Mouse (Mus musculus) testis, adult 2 months (tissue): ENCODE results near the gene Kpna4.

Experiments
- CTCF ChIP-seq: fragments of 200-500 bp; IDR thresholded peaks from 2 replicates; pipeline ENCODE4 v1.5.1; 2012; ENCODE audit warnings: low read depth, mild to moderate bottlenecking, inconsistent platforms, low read length, moderate library complexity; ENCODE audit not compliant: control insufficient read depth, insufficient read depth, insufficient replicate concordance
- POLR2A ChIP-seq: fragments of 200-500 bp; IDR thresholded peaks from 2 replicates; pipeline ENCODE4 v1.6.1; 2012; ENCODE audit warnings: low read depth, mild to moderate bottlenecking, inconsistent platforms, low read length, moderate library complexity; ENCODE audit not compliant: control insufficient read depth

DNA sequence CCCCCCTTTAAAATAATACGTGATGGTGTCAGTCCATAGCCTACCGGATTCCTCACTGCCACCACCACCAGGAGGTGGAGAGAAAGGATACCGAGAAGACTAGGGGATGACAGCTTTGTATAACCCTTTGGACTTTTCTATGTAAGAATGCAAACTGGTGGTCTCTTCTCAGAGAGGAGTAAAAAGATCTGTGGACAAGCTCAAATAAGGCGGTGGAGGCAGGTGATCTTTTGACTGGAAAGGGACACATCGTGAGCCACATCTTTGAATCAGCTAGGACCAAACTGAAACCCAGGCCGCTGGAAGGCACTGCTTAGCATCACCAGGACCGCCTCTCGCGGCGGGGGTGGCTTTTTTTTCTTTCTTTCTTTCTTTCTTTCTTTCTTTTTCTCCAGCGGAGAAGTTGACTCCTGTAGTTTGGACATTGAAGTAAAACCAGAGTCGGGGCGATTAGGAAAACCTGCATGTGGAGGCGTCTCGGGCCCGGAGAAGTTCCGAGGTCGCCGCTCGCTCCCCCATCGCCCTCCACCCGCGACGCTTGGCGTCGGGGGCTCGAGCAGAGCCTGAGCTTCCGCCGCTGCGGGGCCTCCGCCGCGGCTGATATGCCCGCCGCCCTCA is 913 bp downstream of the Kpna4 start:
- no peak for TF ChIP-seq CTCF
- TF ChIP-seq POLR2A: 0 out of 2 replicates have a peak, but pooled peaks have one; percentile 25
